Mouse (Mus musculus) ES-E14 (cell line): ENCODE measurements at regions not wholly inside any gene's neighbourhood (a gene's known extent, or its start where the extent isn't known, plus 50 kb on each side); places are given as distances from the start of the nearest gene placed in this dataset.

Experiments
- DNase-seq: peaks from one replicate; pipeline ENCODE4 v3.0.0-alpha.2; 2013; ENCODE audit warnings: low read depth, low spot score
- H3K27ac ChIP-seq: 2 replicates; pipeline ENCODE4 v1.5.1; 2012; ENCODE audit warnings: low read depth, mild to moderate bottlenecking, low read length, moderate library complexity, mixed read lengths; ENCODE audit not compliant: poor library complexity, insufficient read depth, severe bottlenecking
- H3K36me3 ChIP-seq: 2 replicates; pipeline ENCODE4 v1.6.1; 2012; ENCODE audit warnings: mild to moderate bottlenecking, low read length, moderate library complexity, mixed read lengths; ENCODE audit not compliant: control insufficient read depth, poor library complexity, insufficient read depth, severe bottlenecking
- H3K4me1 ChIP-seq, 2 experiments: fragments of 150-350 bp in 1 of 2; sonication (generic) in 1 of 2; 2 replicates each; pipeline ENCODE4 v1.6.1; 2012; ENCODE audit warnings: low read length in 2 of 2, mild to moderate bottlenecking in 1 of 2, mixed read lengths in 1 of 2; ENCODE audit not compliant: control insufficient read depth in 2 of 2, insufficient read depth in 2 of 2, poor library complexity in 1 of 2
- H3K4me3 ChIP-seq, 2 experiments: fragments of 150-350 bp in 1 of 2; sonication (generic) in 1 of 2; 2 replicates each; pipeline ENCODE4 v1.5.1; 2012; ENCODE audit warnings: low read length in 2 of 2, low read depth in 1 of 2, mild to moderate bottlenecking in 1 of 2, mixed read lengths in 1 of 2; ENCODE audit not compliant: insufficient read depth in 1 of 2, poor library complexity in 1 of 2, severe bottlenecking in 1 of 2
- H3K9ac ChIP-seq: 2 replicates; pipeline ENCODE4 v1.6.1; 2012; ENCODE audit warnings: low read depth, mild to moderate bottlenecking, low read length, mixed read lengths; ENCODE audit not compliant: poor library complexity, insufficient read depth, severe bottlenecking
- H3K9me3 ChIP-seq: fragments of 150-350 bp; sonication (generic); 2 replicates; pipeline ENCODE4 v1.6.1; 2012; ENCODE audit warnings: low read depth, mild to moderate bottlenecking, low read length; ENCODE audit not compliant: control insufficient read depth, insufficient read depth
- CHD2 ChIP-seq: IDR thresholded peaks from 2 replicates; pipeline ENCODE4 v1.6.1; 2014; ENCODE audit warnings: mild to moderate bottlenecking, low read depth, low read length, inconsistent platforms
- HCFC1 ChIP-seq: IDR thresholded peaks from 2 replicates; pipeline ENCODE4 v1.6.1; 2012; ENCODE audit warnings: low read length, inconsistent platforms, borderline replicate concordance; ENCODE audit not compliant: insufficient read depth
- MAFK ChIP-seq: IDR thresholded peaks from 2 replicates; pipeline ENCODE4 v1.6.1; 2014; ENCODE audit warnings: mild to moderate bottlenecking, low read depth, low read length, inconsistent platforms; ENCODE audit not compliant: insufficient read depth
- ZC3H11A ChIP-seq: IDR thresholded peaks from 2 replicates; pipeline ENCODE4 v1.6.1; 2012; ENCODE audit warnings: low read depth, mild to moderate bottlenecking, inconsistent platforms, low read length, borderline replicate concordance
- ZNF384 ChIP-seq: IDR thresholded peaks from 2 replicates; pipeline ENCODE4 v1.6.1; 2012; ENCODE audit warnings: low read depth, low read length, inconsistent platforms
- in situ Hi-C, 2 experiments: fragments of 600-800 bp; cut with MboI; formaldehyde crosslinking; loops; one replicate each; pipeline ENCODE4 v1.15.1; 2025; ENCODE audit warnings: low sequenced_read_pairs in 2 of 2, inconsistent platforms in 1 of 2; ENCODE audit not compliant: unreplicated experiment in 2 of 2

- Histone ChIP-seq H3K9ac (no peak overlapping the region), H3K36me3 (no peaks in the 10 kb centered on the region), H3K27ac (no peak overlapping the region), H3K9me3 (no peaks in the 10 kb centered on the region), H3K4me1 (peaks cover 0 to 2% of the 10 kb centered on the region in 2 experiments; a peak in 1 of 4 replicates), H3K4me3 (no peak overlapping the region)
- DNase-seq, result no peak
- TF ChIP-seq MAFK, result no peak
- no peak for TF ChIP-seq ZC3H11A
- no peak for TF ChIP-seq CHD2
- no peak for TF ChIP-seq HCFC1
- no peak for TF ChIP-seq ZNF384
- in situ Hi-C loops, result no loop called here
These were observed 257.9 kb upstream of the Daam1 start for GRCm38 (mm10) chr12:71572833-71573446.

GRCm38 (mm10) chr12:71573456-71573855 lies 257.4 kb upstream of the Daam1 start:
- peaks cover 0 to 2% of the 10 kb centered on the region in 2 experiments; a peak in 1 of 4 replicates for H3K4me1 ChIP-seq
- DNase-seq, result no peak
- H3K9ac ChIP-seq, result no peak overlapping the region
- in situ Hi-C loops, result no loop called here
- no peaks in the 10 kb centered on the region for H3K9me3 ChIP-seq
- H3K4me3 ChIP-seq, result no peak overlapping the region
- H3K27ac ChIP-seq, result no peak overlapping the region
- no peak for TF ChIP-seq ZC3H11A
- TF ChIP-seq MAFK, result no peak
- no peak for TF ChIP-seq ZNF384
- TF ChIP-seq CHD2, result no peak
- no peak for TF ChIP-seq HCFC1
- no peaks in the 10 kb centered on the region for H3K36me3 ChIP-seq

GRCm38 (mm10) chr12:71574685-71575084 lies 256.2 kb upstream of the Daam1 start:
- Histone ChIP-seq H3K9ac (no peak overlapping the region), H3K36me3 (no peaks in the 10 kb centered on the region), H3K9me3 (no peaks in the 10 kb centered on the region), H3K4me1 (peaks cover 0 to 2% of the 10 kb centered on the region in 2 experiments; a peak in 1 of 4 replicates), H3K4me3 (no peak overlapping the region), H3K27ac (no peak overlapping the region)
- TF ChIP-seq ZC3H11A (no peak), CHD2 (no peak), ZNF384 (no peak), HCFC1 (no peak), MAFK (no peak)
- DNase-seq, result no peak
- in situ Hi-C loops, result no loop called here

- Histone ChIP-seq H3K4me1 (peaks cover 0 to 2% of the 10 kb centered on the region in 2 experiments; a peak in 1 of 4 replicates), H3K27ac (no peak overlapping the region), H3K9ac (no peak overlapping the region), H3K36me3 (no peaks in the 10 kb centered on the region), H3K4me3 (peak overlapping the region in 1 of 2 experiments; percentile 40; a peak in 1 of 4 replicates), H3K9me3 (no peaks in the 10 kb centered on the region)
- DNase-seq, result peak; percentile 70
- TF ChIP-seq MAFK (no peak), ZC3H11A (peak; percentile 84), HCFC1 (no peak), ZNF384 (no peak), CHD2 (no peak)
- in situ Hi-C loops, result no loop called here
These were observed 253.5 kb upstream of the Daam1 start for GRCm38 (mm10) chr12:71577349-71577748.

- no peaks in the 10 kb centered on the region for H3K9me3 ChIP-seq
- H3K4me1 ChIP-seq, result no peaks in the 10 kb centered on the region
- no peak overlapping the region for H3K27ac ChIP-seq
- no peaks in the 10 kb centered on the region for H3K36me3 ChIP-seq
- in situ Hi-C loops, result no loop called here
- TF ChIP-seq MAFK, result no peak
- no peak for TF ChIP-seq CHD2
- no peak for TF ChIP-seq ZC3H11A
- TF ChIP-seq HCFC1, result no peak
- TF ChIP-seq ZNF384, result no peak
- H3K4me3 ChIP-seq, result no peak overlapping the region
- no peak for DNase-seq
- H3K9ac ChIP-seq, result no peak overlapping the region
These were observed 252.9 kb upstream of the Daam1 start for GRCm38 (mm10) chr12:71578006-71578405.
